Mouse (Mus musculus) layer of hippocampus, adult 2 months (tissue): Measurements from ENCODE around the gene Pawr. TPM values are rescaled to one million over a fixed set of nuclear protein-coding genes. Genes with fewer than 3 reads are reported as not detected.
"Not testable (repeated sequence)": the region's sequence is repeated elsewhere in the genome, so short reads cannot be mapped to it uniquely, and the experiment has no call there.

Experiments used
- DNase-seq, 2 experiments: peaks; one replicate each; pipeline ENCODE4 v3.0.0; 2022; ENCODE audit warnings: low spot score in 2 of 2
- H3K27ac ChIP-seq: fragments of 200-600 bp; 2 replicates; pipeline ENCODE4 v1.8.1; 2022
- H3K4me3 ChIP-seq: fragments of 200-600 bp; 2 replicates; pipeline ENCODE4 v1.8.1; 2022; ENCODE audit warnings: mild to moderate bottlenecking
- CTCF ChIP-seq: fragments of 200-600 bp; conservative IDR thresholded peaks from 2 replicates; pipeline ENCODE4 v1.8.1; 2022; ENCODE audit warnings: antibody characterized with exemption, mild to moderate bottlenecking, moderate library complexity
- total RNA-seq, 2 experiments: library from RNA; stranded (reverse); gene quantifications; 2 replicates each; pipeline ENCODE4 v1.2.3; 2021

Gene Pawr
- total RNA-seq, 2 experiments from 2014 or later = 2.1 to 2.4 TPM

- Histone ChIP-seq H3K27ac (no peak overlapping the region), H3K4me3 (no peak overlapping the region)
- TF ChIP-seq CTCF = no peak
- DNase-seq = no peak
Observed at GRCm38 (mm10) chr10:108414936-108415635, 83.2 kb downstream of the Pawr start.

GRCm38 (mm10) chr10:108417448-108417847, 85.5 kb downstream of the Pawr start:
- DNase-seq = no peak
- Histone ChIP-seq H3K4me3 (no peak overlapping the region), H3K27ac (no peak overlapping the region)
- no peak for TF ChIP-seq CTCF

- no peak for TF ChIP-seq CTCF
- Histone ChIP-seq H3K4me3 (no peak overlapping the region), H3K27ac (no peak overlapping the region)
- DNase-seq = no peak
Observed at GRCm38 (mm10) chr10:108430553-108430952, 98.6 kb downstream of the Pawr start.

GRCm38 (mm10) chr10:108432194-108432593, 100.3 kb downstream of the Pawr start:
- TF ChIP-seq CTCF = no peak
- no peak overlapping the region for H3K4me3 ChIP-seq
- no peak overlapping the region for H3K27ac ChIP-seq
- DNase-seq = no peak

DNA sequence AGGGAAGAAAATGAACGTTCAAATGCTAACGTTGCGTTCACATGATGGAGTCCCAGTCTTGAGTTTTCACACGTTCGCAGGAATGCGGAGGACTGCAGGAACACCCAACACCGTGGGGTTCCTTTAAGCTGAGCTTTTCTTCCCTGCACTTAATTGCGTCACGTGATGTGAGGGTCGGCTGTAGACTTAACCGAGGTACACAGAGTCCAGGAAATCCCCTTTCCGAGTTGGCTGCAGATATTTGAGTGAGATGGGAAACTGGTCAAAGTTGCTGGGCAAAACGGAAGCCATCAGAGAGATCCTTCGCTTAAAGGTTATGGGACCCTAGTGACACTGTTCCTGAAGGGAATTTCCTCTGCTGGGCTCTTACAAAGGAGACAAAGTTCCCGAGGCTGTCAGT, 102.1 kb downstream of the Pawr start:
- H3K4me3 ChIP-seq = no peak overlapping the region
- DNase-seq = no peak
- no peak for TF ChIP-seq CTCF
- no peak overlapping the region for H3K27ac ChIP-seq

- DNase-seq = no peak
Observed at GRCm38 (mm10) chr10:108435616-108436015, 103.7 kb downstream of the Pawr start.

GRCm38 (mm10) chr10:108436365-108436764, 104.4 kb downstream of the Pawr start:
- no peak for DNase-seq
- no peak for TF ChIP-seq CTCF
- no peak overlapping the region for H3K27ac ChIP-seq
- H3K4me3 ChIP-seq = no peak overlapping the region

More at GRCm38 (mm10) chr10:108435616-108436015, 103.7 kb downstream of the Pawr start:
- Histone ChIP-seq H3K4me3 (no peak overlapping the region), H3K27ac (no peak overlapping the region)
- peak; percentile 60 for TF ChIP-seq CTCF

GRCm38 (mm10) chr10:108440251-108440650, 108.3 kb downstream of the Pawr start:
- not testable (repeated sequence) for H3K4me3 ChIP-seq, H3K27ac ChIP-seq, DNase-seq

- no peak for DNase-seq
- Histone ChIP-seq H3K27ac (no peak overlapping the region), H3K4me3 (no peak overlapping the region)
- no peak for TF ChIP-seq CTCF
Observed at GRCm38 (mm10) chr10:108443931-108444876, 112.3 kb downstream of the Pawr start.

- DNase-seq = no peak
- H3K4me3 ChIP-seq = no peak overlapping the region
- TF ChIP-seq CTCF = no peak
- H3K27ac ChIP-seq = no peak overlapping the region
Observed at GRCm38 (mm10) chr10:108445123-108445522, 113.2 kb downstream of the Pawr start.

DNA sequence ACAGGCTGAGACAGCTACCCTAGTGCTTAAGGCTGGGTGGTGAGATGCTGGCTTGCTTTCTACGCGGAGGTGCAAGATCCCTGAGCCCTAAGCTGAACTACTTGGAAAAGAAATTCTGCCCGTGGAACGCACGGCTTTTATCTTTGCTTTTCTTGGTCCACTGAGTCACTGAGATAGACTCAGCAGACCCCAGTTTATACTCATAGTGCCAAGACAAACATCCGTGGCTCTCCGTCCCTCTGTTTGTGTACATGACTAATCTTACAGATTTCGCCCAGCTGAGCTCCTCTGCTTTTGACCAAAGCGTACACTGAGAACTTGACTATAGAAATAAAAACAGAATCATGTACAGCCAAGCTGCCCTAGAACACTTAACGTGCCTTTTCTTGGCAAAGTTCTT, 113.7 kb downstream of the Pawr start:
- Histone ChIP-seq H3K4me3 (peak overlapping the region; percentile 39; the same call in 1 of the 2 replicates), H3K27ac (peak overlapping the region; percentile 23; the same call in 1 of the 2 replicates)
- no peak for TF ChIP-seq CTCF
- no peak for DNase-seq

DNA sequence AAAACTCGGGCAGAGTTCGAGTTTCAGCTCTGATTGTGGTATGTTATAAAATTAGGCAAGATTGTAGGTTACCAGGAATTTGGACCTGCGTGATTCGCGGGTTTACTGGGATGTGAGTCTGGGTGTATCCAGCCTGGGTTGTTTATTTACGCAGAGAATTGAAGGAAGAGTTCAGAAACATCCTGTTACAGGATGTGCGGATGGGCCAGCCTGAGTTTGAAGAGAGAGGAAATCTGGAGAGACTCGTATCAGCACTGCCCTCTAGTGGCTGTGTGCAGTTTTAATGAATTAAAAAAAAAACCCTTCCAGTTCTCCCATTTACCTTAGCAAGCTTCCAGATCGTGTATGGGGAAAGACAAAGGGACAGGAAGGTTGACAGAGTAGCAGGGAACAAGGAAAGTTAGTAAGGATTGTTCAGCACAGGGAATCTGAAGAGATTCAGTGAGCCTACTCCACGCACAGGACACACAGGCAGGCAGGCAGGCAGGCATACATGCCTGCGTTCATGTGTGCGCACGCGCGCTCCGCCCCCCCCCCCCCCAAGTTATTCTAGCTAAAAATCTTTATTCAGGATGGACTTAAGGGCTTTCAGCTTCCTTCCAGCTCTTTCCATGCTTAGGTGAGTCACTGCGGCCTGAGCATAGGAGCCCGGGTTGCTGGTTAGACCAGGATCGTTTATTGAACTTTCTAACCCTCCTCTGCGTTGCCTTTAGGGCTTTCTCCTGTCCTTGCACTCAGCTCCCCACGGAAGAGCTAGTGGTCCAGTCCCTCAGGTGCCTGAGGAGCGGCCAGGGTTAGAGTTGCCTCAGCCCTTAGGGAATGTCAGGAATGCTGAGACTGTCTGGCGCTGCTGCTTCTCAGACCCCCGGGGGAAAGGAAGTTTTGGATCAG, 114.4 kb downstream of the Pawr start:
- peak in 1 of 2 experiments; percentile 63 for DNase-seq
- peak overlapping the region; percentile 58; the same call in 1 of the 2 replicates for H3K27ac ChIP-seq
- peak; percentile 86 for TF ChIP-seq CTCF

More for the DNA sequence above, 114.4 kb downstream of the Pawr start:
- H3K4me3 ChIP-seq = peak overlapping the region; percentile 39
